Mouse (Mus musculus) hindbrain, embryonic 14.5 days (tissue): ENCODE results near the gene Zbtb20. TPM values are rescaled to one million over a fixed set of nuclear protein-coding genes. Genes with fewer than 3 reads are reported as not detected.

Experiments used
- ATAC-seq: fragments of 200-750 bp; cut with Nextera tagmentation; 2 replicates; pipeline ENCODE4 v1.8.0; 2017; ENCODE audit warnings: moderate number of reproducible peaks, mild to moderate bottlenecking, moderate TSS enrichment, moderate library complexity; ENCODE audit not compliant: low FRiP score
- DNase-seq: peaks from one replicate; pipeline ENCODE4 v3.0.0-alpha.2; 2015; ENCODE audit warnings: low spot score
- H3K27ac ChIP-seq: fragments of 300-500 bp; sonication (generic); 2 replicates; pipeline ENCODE4 v1.5.1; 2014; ENCODE audit warnings: mild to moderate bottlenecking, moderate library complexity
- H3K27me3 ChIP-seq: fragments of 300-500 bp; sonication (generic); 2 replicates; pipeline ENCODE4 v1.6.1; 2014; ENCODE audit warnings: mild to moderate bottlenecking, low read length, mixed read lengths; ENCODE audit not compliant: control insufficient read depth, insufficient read depth
- H3K36me3 ChIP-seq: fragments of 300-500 bp; sonication (generic); replicated peaks from 2 replicates; pipeline ENCODE4 v1.6.1; 2014; ENCODE audit not compliant: control insufficient read depth, insufficient read depth
- H3K4me1 ChIP-seq: fragments of 300-500 bp; sonication (generic); replicated peaks from 2 replicates; pipeline ENCODE4 v1.6.1; 2014; ENCODE audit warnings: antibody characterized with exemption, low read length, mixed read lengths; ENCODE audit not compliant: control insufficient read depth, insufficient read depth
- H3K4me2 ChIP-seq: fragments of 300-500 bp; sonication (generic); replicated peaks from 2 replicates; pipeline ENCODE4 v1.6.1; 2014; ENCODE audit warnings: mild to moderate bottlenecking, moderate library complexity
- H3K4me3 ChIP-seq: fragments of 300-500 bp; sonication (generic); replicated peaks from 2 replicates; pipeline ENCODE4 v1.5.1; 2014; ENCODE audit warnings: mild to moderate bottlenecking, low read length
- H3K9ac ChIP-seq: fragments of 300-500 bp; sonication (generic); 2 replicates; pipeline ENCODE4 v1.6.1; 2014
- H3K9me3 ChIP-seq: fragments of 300-500 bp; sonication (generic); 2 replicates; pipeline ENCODE4 v1.6.1; 2016; ENCODE audit warnings: low read length; ENCODE audit not compliant: control insufficient read depth
- WGBS: fragments of 180-500 bp; shearing (Covaris S2); extraction: QIAGEN DNeasy Blood & Tissue Kit; methylation state at CpG from one replicate; pipeline ENCODE4 v1.1.7; 2014; 5-methylcytosine and 5-hydroxymethylcytosine counted together
- polyA plus RNA-seq: library from polyadenylated mRNA; unstranded; fragments of >200 nt; fragmentation: Nextera tagmentation; extraction: Ambion mirVana; gene quantifications from 2 replicates; pipeline ENCODE4 v1.2.1, GENCODE M21; 2014

The Zbtb20 gene
- polyA plus RNA-seq, 1 experiment from 2014 or later: 49.7 TPM

- ATAC-seq: no peak
- no peaks in the 10 kb centered on the region; the same call in 1 of the 2 replicates for H3K4me1 ChIP-seq
These were observed 601.2 kb downstream of the Zbtb20 start for GRCm38 (mm10) chr16:43476921-43477320.

GRCm38 (mm10) chr16:43478352-43478751 lies 602.7 kb downstream of the Zbtb20 start:
- no peaks in the 10 kb centered on the region for H3K9me3 ChIP-seq
- 85% methylated on average over 1 of the region's 1 CpGs for WGBS

More at GRCm38 (mm10) chr16:43476921-43477320, 601.2 kb downstream of the Zbtb20 start:
- Histone ChIP-seq H3K9ac (no peak overlapping the region), H3K27me3 (no peaks in the 10 kb centered on the region), H3K4me2 (no peak overlapping the region), H3K9me3 (no peaks in the 10 kb centered on the region), H3K4me3 (no peak overlapping the region), H3K27ac (no peak overlapping the region), H3K36me3 (no peaks in the 10 kb centered on the region)
- 96% methylated on average over 3 of the region's 3 CpGs for WGBS
- DNase-seq: no peak

GRCm38 (mm10) chr16:43480532-43480931 lies 604.9 kb downstream of the Zbtb20 start:
- Histone ChIP-seq H3K9me3 (no peaks in the 10 kb centered on the region), H3K36me3 (no peaks in the 10 kb centered on the region), H3K4me1 (no peaks in the 10 kb centered on the region; the same call in 1 of the 2 replicates), H3K27ac (no peak overlapping the region), H3K9ac (no peak overlapping the region), H3K4me2 (no peak overlapping the region), H3K27me3 (no peaks in the 10 kb centered on the region), H3K4me3 (no peak overlapping the region)
- no peak for ATAC-seq
- 91% methylated on average over 6 of the region's 6 CpGs for WGBS
- DNase-seq: no peak

More at GRCm38 (mm10) chr16:43478352-43478751, 602.7 kb downstream of the Zbtb20 start:
- Histone ChIP-seq H3K4me1 (no peaks in the 10 kb centered on the region; the same call in 1 of the 2 replicates), H3K36me3 (no peaks in the 10 kb centered on the region), H3K27ac (no peak overlapping the region), H3K27me3 (no peaks in the 10 kb centered on the region), H3K4me2 (no peak overlapping the region), H3K4me3 (no peak overlapping the region), H3K9ac (no peak overlapping the region)
- DNase-seq: no peak
- no peak for ATAC-seq

GRCm38 (mm10) chr16:43482125-43482524 lies 606.4 kb downstream of the Zbtb20 start:
- Histone ChIP-seq H3K9me3 (no peaks in the 10 kb centered on the region), H3K36me3 (no peaks in the 10 kb centered on the region), H3K27ac (no peak overlapping the region), H3K4me3 (no peak overlapping the region), H3K4me2 (no peak overlapping the region), H3K9ac (no peak overlapping the region), H3K27me3 (no peaks in the 10 kb centered on the region), H3K4me1 (no peaks in the 10 kb centered on the region)
- 73% methylated on average over 3 of the region's 3 CpGs for WGBS
- DNase-seq: no peak
- no peak for ATAC-seq

- Histone ChIP-seq H3K27ac (no peak overlapping the region), H3K9me3 (no peaks in the 10 kb centered on the region), H3K4me1 (no peaks in the 10 kb centered on the region), H3K4me3 (no peak overlapping the region), H3K36me3 (no peaks in the 10 kb centered on the region), H3K4me2 (no peak overlapping the region), H3K9ac (no peak overlapping the region), H3K27me3 (no peaks in the 10 kb centered on the region)
- 97% methylated on average over 2 of the region's 2 CpGs for WGBS
- no peak for ATAC-seq
- DNase-seq: no peak
These were observed 607.1 kb downstream of the Zbtb20 start for GRCm38 (mm10) chr16:43482738-43483137.

GRCm38 (mm10) chr16:43484400-43484799 lies 608.7 kb downstream of the Zbtb20 start:
- ATAC-seq (no peak), DNase-seq (no peak)
- Histone ChIP-seq H3K27me3 (no peaks in the 10 kb centered on the region), H3K4me2 (no peak overlapping the region), H3K9ac (no peak overlapping the region), H3K27ac (no peak overlapping the region), H3K36me3 (no peaks in the 10 kb centered on the region), H3K9me3 (no peaks in the 10 kb centered on the region), H3K4me3 (no peak overlapping the region), H3K4me1 (no peaks in the 10 kb centered on the region)
- WGBS: 89% methylated on average over 4 of the region's 4 CpGs

- H3K27me3 ChIP-seq: no peaks in the 10 kb centered on the region
- H3K36me3 ChIP-seq: no peaks in the 10 kb centered on the region
- no peak overlapping the region for H3K9ac ChIP-seq
- H3K9me3 ChIP-seq: no peaks in the 10 kb centered on the region
- H3K27ac ChIP-seq: no peak overlapping the region
- H3K4me3 ChIP-seq: no peak overlapping the region
- no peak for ATAC-seq
- no peak overlapping the region for H3K4me2 ChIP-seq
- 87% methylated on average over 3 of the region's 3 CpGs for WGBS
- no peaks in the 10 kb centered on the region for H3K4me1 ChIP-seq
- DNase-seq: no peak
These were observed 613.7 kb downstream of the Zbtb20 start for GRCm38 (mm10) chr16:43489362-43489761.

GRCm38 (mm10) chr16:43489984-43490383 lies 614.3 kb downstream of the Zbtb20 start:
- ATAC-seq: no peak
- H3K4me3 ChIP-seq: no peak overlapping the region
- no peaks in the 10 kb centered on the region for H3K36me3 ChIP-seq
- no peaks in the 10 kb centered on the region for H3K27me3 ChIP-seq
- DNase-seq: no peak
- H3K4me1 ChIP-seq: no peaks in the 10 kb centered on the region
- no peak overlapping the region for H3K27ac ChIP-seq
- no peak overlapping the region for H3K4me2 ChIP-seq
- 93% methylated on average over 12 of the region's 12 CpGs for WGBS
- no peak overlapping the region for H3K9ac ChIP-seq
- no peaks in the 10 kb centered on the region for H3K9me3 ChIP-seq

- Histone ChIP-seq H3K4me2 (no peak overlapping the region), H3K9ac (no peak overlapping the region), H3K4me3 (no peak overlapping the region), H3K9me3 (no peaks in the 10 kb centered on the region), H3K27ac (no peak overlapping the region), H3K27me3 (no peaks in the 10 kb centered on the region), H3K4me1 (no peaks in the 10 kb centered on the region), H3K36me3 (no peaks in the 10 kb centered on the region)
- WGBS: 95% methylated on average over 1 of the region's 1 CpGs
- no peak for ATAC-seq
- DNase-seq: no peak
These were observed 617.2 kb downstream of the Zbtb20 start for GRCm38 (mm10) chr16:43492863-43493262.
